Mouse (Mus musculus) liver, adult 2 months (tissue): ENCODE measurements around the gene Cs. TPM values are rescaled to one million over a fixed set of nuclear protein-coding genes. Genes with fewer than 3 reads are reported as not detected.
A peak's percentile ranks its signal among the peaks of the same experiment; 100 is the strongest.

Source experiments
- DNase-seq: peaks from one replicate; pipeline ENCODE4 v3.0.0-alpha.2; 2011; ENCODE audit warnings: low read depth, low spot score; ENCODE audit errors: extremely low read depth
- H3K27ac ChIP-seq: fragments of 200-500 bp; replicated peaks from 2 replicates; pipeline ENCODE4 v1.5.1; 2012; ENCODE audit warnings: low read depth, mild to moderate bottlenecking, control low read depth, inconsistent platforms, low read length; ENCODE audit not compliant: insufficient read depth
- H3K27me3 ChIP-seq: fragments of 200-500 bp; 2 replicates; pipeline ENCODE4 v1.6.1; 2012; ENCODE audit warnings: mild to moderate bottlenecking, moderate library complexity, low read length, inconsistent platforms; ENCODE audit not compliant: control insufficient read depth, insufficient read depth
- H3K36me3 ChIP-seq: fragments of 200-500 bp; 2 replicates; pipeline ENCODE4 v1.6.1; 2012; ENCODE audit warnings: low read length, inconsistent platforms; ENCODE audit not compliant: control insufficient read depth, insufficient read depth
- H3K4me1 ChIP-seq: fragments of 200-500 bp; 2 replicates; pipeline ENCODE4 v1.6.1; 2011; ENCODE audit warnings: low read length; ENCODE audit not compliant: control insufficient read depth, insufficient read depth
- H3K4me3 ChIP-seq: fragments of 200-500 bp; 2 replicates; pipeline ENCODE4 v1.5.1; 2011; ENCODE audit warnings: low read depth, mild to moderate bottlenecking, control low read depth, low read length, moderate library complexity; ENCODE audit not compliant: insufficient read depth
- H3K79me2 ChIP-seq: fragments of 200-500 bp; 2 replicates; pipeline ENCODE4 v1.6.1; 2012; ENCODE audit warnings: inconsistent platforms, mild to moderate bottlenecking, low read length, moderate library complexity; ENCODE audit not compliant: control insufficient read depth, insufficient read depth
- H3K9ac ChIP-seq: fragments of 200-500 bp; 2 replicates; pipeline ENCODE4 v1.6.1; 2012; ENCODE audit warnings: low read depth, mild to moderate bottlenecking, control low read depth, inconsistent platforms, low read length
- CTCF ChIP-seq: fragments of 200-500 bp; IDR thresholded peaks from 2 replicates; pipeline ENCODE4 v1.5.1; 2011; ENCODE audit warnings: low read depth, low read length, control low read depth
- POLR2A ChIP-seq: fragments of 200-500 bp; IDR thresholded peaks from 2 replicates; pipeline ENCODE4 v1.6.1; 2011; ENCODE audit warnings: low read length, control low read depth; ENCODE audit not compliant: insufficient read depth; ENCODE audit errors: extremely low read depth
- WGBS: fragments of 180-500 bp; shearing (Covaris S2); methylation state at CpG from one replicate; pipeline ENCODE4 v1.1.7; 2018; 5-methylcytosine and 5-hydroxymethylcytosine counted together
- polyA plus RNA-seq: library from polyadenylated mRNA; depleted of rRNA; stranded (reverse); fragments of >200 nt; gene quantifications from 2 replicates; pipeline ENCODE4 v1.2.3, GENCODE M21; 2012
- total RNA-seq: library from RNA; depleted of rRNA; stranded (reverse); fragments of >200 nt; gene quantifications from 2 replicates; pipeline ENCODE4 v1.2.3, GENCODE M21; 2014

Gene Cs
- total and polyA plus RNA-seq, 2 experiments: 57.1 to 115 TPM

- Histone ChIP-seq H3K4me1 (peaks cover 23% of the 10 kb centered on the region), H3K9ac (peak overlapping the region; percentile 84), H3K27me3 (no peaks in the 10 kb centered on the region), H3K4me3 (peak overlapping the region; percentile 63; the same call in 1 of the 2 replicates), H3K79me2 (peaks cover 23% of the 10 kb centered on the region; the same call in 1 of the 2 replicates), H3K27ac (peak overlapping the region; percentile 98), H3K36me3 (no peaks in the 10 kb centered on the region)
- TF ChIP-seq POLR2A (no peak), CTCF (no peak)
- DNase-seq: peak; percentile 97
- WGBS: 13% methylated on average over 3 of the region's 3 CpGs
Observed at GRCm38 (mm10) chr10:128336597-128336996, 937 bp upstream of the Cs start.

DNA sequence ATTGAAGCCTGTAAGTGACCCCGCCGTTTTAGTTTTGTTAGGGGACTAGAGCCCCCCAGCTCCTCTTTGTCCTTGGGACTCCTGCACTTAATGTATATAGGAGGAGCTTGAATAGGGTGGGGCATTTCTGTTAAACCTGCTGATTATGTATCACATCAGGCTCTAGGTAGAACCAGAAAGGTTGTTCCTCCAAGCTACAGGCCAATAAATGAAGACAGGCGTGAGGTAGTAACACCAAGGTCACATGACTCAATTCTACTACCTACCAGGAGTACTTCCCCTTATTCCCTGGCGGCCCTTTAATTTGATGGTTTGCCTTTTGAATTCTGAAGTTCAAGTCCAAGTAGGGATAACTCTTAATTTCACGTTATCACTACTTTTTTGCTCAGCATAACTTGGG, 881 bp downstream of the Cs start:
- no peaks in the 10 kb centered on the region for H3K36me3 ChIP-seq
- TF ChIP-seq CTCF (no peak), POLR2A (no peak)
- peak; percentile 59 for DNase-seq
- peak overlapping the region; percentile 93 for H3K9ac ChIP-seq
- H3K27me3 ChIP-seq: no peaks in the 10 kb centered on the region
- peaks cover 23% of the 10 kb centered on the region; the same call in 1 of the 2 replicates for H3K79me2 ChIP-seq
- peak overlapping the region; percentile 98 for H3K4me3 ChIP-seq
- peak overlapping the region; percentile 98 for H3K27ac ChIP-seq
- H3K4me1 ChIP-seq: peaks cover 32% of the 10 kb centered on the region
- WGBS: 12% methylated on average over 5 of the region's 5 CpGs

DNA sequence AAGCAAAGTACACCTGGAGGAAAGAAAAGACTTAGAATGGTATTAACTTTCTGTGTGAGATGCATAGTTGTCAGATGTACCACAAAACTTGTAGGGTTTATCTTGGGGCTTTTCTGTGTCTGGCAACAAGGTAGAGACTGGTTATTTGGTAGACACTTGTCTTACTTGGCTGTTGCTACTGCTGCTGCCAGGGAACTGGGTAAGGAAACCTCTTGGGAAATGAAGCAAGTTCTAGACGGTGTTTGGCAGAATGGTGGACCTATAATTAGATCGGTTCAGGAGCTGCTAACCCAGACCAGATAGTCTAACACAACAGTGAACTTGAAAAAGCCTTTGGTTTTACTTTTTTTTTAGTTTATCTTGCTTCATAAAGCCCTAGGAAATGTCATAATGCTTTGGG, 1.4 kb downstream of the Cs start:
- Histone ChIP-seq H3K9ac (peak overlapping the region; percentile 39), H3K4me1 (peaks cover 35% of the 10 kb centered on the region), H3K4me3 (peak overlapping the region; percentile 98), H3K79me2 (peaks cover 23% of the 10 kb centered on the region; the same call in 1 of the 2 replicates), H3K36me3 (no peaks in the 10 kb centered on the region), H3K27me3 (no peaks in the 10 kb centered on the region), H3K27ac (peak overlapping the region; percentile 98)
- DNase-seq: peak; percentile 63
- no peak for TF ChIP-seq POLR2A
- no peak for TF ChIP-seq CTCF
- 6% methylated on average over 2 of the region's 2 CpGs for WGBS

- H3K36me3 ChIP-seq: no peaks in the 10 kb centered on the region
- H3K9ac ChIP-seq: no peak overlapping the region
- no peak overlapping the region for H3K4me3 ChIP-seq
- H3K27ac ChIP-seq: peak overlapping the region; percentile 85; the same call in 1 of the 2 replicates
- 69% methylated on average over 2 of the region's 2 CpGs for WGBS
- H3K27me3 ChIP-seq: no peaks in the 10 kb centered on the region
- peaks cover 38% of the 10 kb centered on the region for H3K4me1 ChIP-seq
- DNase-seq: no peak
- TF ChIP-seq CTCF (no peak; the same call in 1 of the 2 replicates), POLR2A (no peak)
- peaks cover 23% of the 10 kb centered on the region; the same call in 1 of the 2 replicates for H3K79me2 ChIP-seq
Observed at GRCm38 (mm10) chr10:128340257-128340656, 2.7 kb downstream of the Cs start.

GRCm38 (mm10) chr10:128343436-128343835, 5.9 kb downstream of the Cs start:
- Histone ChIP-seq H3K9ac (no peak overlapping the region), H3K4me1 (peaks cover 39% of the 10 kb centered on the region), H3K79me2 (peaks cover 29% of the 10 kb centered on the region; the same call in 1 of the 2 replicates), H3K27ac (peak overlapping the region; percentile 83), H3K36me3 (no peaks in the 10 kb centered on the region), H3K4me3 (no peak overlapping the region), H3K27me3 (no peaks in the 10 kb centered on the region)
- TF ChIP-seq POLR2A (no peak), CTCF (no peak)
- peak; percentile 94 for DNase-seq
- 19% methylated on average over 1 of the region's 1 CpGs for WGBS

GRCm38 (mm10) chr10:128344568-128345275, 7.2 kb downstream of the Cs start:
- H3K9ac ChIP-seq: no peak overlapping the region; the same call in 1 of the 2 replicates
- peaks cover 34% of the 10 kb centered on the region for H3K4me1 ChIP-seq
- peak overlapping the region; percentile 51 for H3K27ac ChIP-seq
- H3K79me2 ChIP-seq: peaks cover 21% of the 10 kb centered on the region; the same call in 1 of the 2 replicates
- WGBS: 4% methylated on average over 7 of the region's 7 CpGs
- H3K4me3 ChIP-seq: no peak overlapping the region
- no peak for TF ChIP-seq CTCF
- no peak for TF ChIP-seq POLR2A
- H3K27me3 ChIP-seq: no peaks in the 10 kb centered on the region
- peaks cover 3% of the 10 kb centered on the region; the same call in 1 of the 2 replicates for H3K36me3 ChIP-seq
- peak; percentile 92 for DNase-seq
